Mouse (Mus musculus): ENCODE data around the gene Zbtb16. TPM values are rescaled to one million over a fixed set of nuclear protein-coding genes. Genes with fewer than 3 reads are reported as not detected.

The Zbtb16 gene
- polyA plus RNA-seq, 1 experiment, result not detected

- TF ChIP-seq POLR2A (IDR thresholded peaks at IDR 0.05; ENCODE audit: low read depth, low read length), result no peak
- no peak for TF ChIP-seq CTCF (IDR thresholded peaks at IDR 0.05; ENCODE audit: borderline replicate concordance, insufficient read depth, low read length)
- H3K27ac ChIP-seq (ENCODE audit: insufficient read depth, low read length), result no peak overlapping the region
- H3K4me3 ChIP-seq (ENCODE audit: insufficient read depth, low read length), result no peak overlapping the region
- no peaks in the 10 kb centered on the region; the same call in 1 of the 2 replicates for H3K4me1 ChIP-seq (ENCODE audit: control insufficient read depth, insufficient read depth, low read length)
These were observed 225.0 kb downstream of the Zbtb16 start for GRCm38 (mm10) chr9:48611032-48611431.

- H3K4me3 ChIP-seq (ENCODE audit: insufficient read depth, low read length), result no peak overlapping the region
- no peak overlapping the region for H3K27ac ChIP-seq (ENCODE audit: insufficient read depth, low read length)
- TF ChIP-seq POLR2A (IDR thresholded peaks at IDR 0.05; ENCODE audit: low read depth, low read length), result no peak
- no peak for TF ChIP-seq CTCF (IDR thresholded peaks at IDR 0.05; ENCODE audit: borderline replicate concordance, insufficient read depth, low read length)
- H3K4me1 ChIP-seq (ENCODE audit: control insufficient read depth, insufficient read depth, low read length), result peaks cover 2% of the 10 kb centered on the region
These were observed 226.3 kb downstream of the Zbtb16 start for GRCm38 (mm10) chr9:48609734-48610133.

- TF ChIP-seq POLR2A (IDR thresholded peaks at IDR 0.05; ENCODE audit: low read depth, low read length) (no peak), CTCF (IDR thresholded peaks at IDR 0.05; ENCODE audit: borderline replicate concordance, insufficient read depth, low read length) (no peak)
- no peak overlapping the region for H3K27ac ChIP-seq (ENCODE audit: insufficient read depth, low read length)
- H3K4me1 ChIP-seq (ENCODE audit: control insufficient read depth, insufficient read depth, low read length), result peaks cover 2% of the 10 kb centered on the region
- H3K4me3 ChIP-seq (ENCODE audit: insufficient read depth, low read length), result no peak overlapping the region
These were observed 228.6 kb downstream of the Zbtb16 start for GRCm38 (mm10) chr9:48607417-48607816.

- Histone ChIP-seq H3K27ac (ENCODE audit: insufficient read depth, low read length) (no peak overlapping the region), H3K4me1 (ENCODE audit: control insufficient read depth, insufficient read depth, low read length) (peaks cover 2% of the 10 kb centered on the region), H3K4me3 (ENCODE audit: insufficient read depth, low read length) (no peak overlapping the region)
- TF ChIP-seq POLR2A (IDR thresholded peaks at IDR 0.05; ENCODE audit: low read depth, low read length) (no peak), CTCF (IDR thresholded peaks at IDR 0.05; ENCODE audit: borderline replicate concordance, insufficient read depth, low read length) (no peak)
These were observed 229.9 kb downstream of the Zbtb16 start for GRCm38 (mm10) chr9:48606171-48606570.

GRCm38 (mm10) chr9:48605697-48606096 lies 230.3 kb downstream of the Zbtb16 start:
- peak overlapping the region; percentile 82 for H3K27ac ChIP-seq (ENCODE audit: insufficient read depth, low read length)
- no peak overlapping the region for H3K4me3 ChIP-seq (ENCODE audit: insufficient read depth, low read length)
- no peak for TF ChIP-seq POLR2A (IDR thresholded peaks at IDR 0.05; ENCODE audit: low read depth, low read length)
- no peak for TF ChIP-seq CTCF (IDR thresholded peaks at IDR 0.05; ENCODE audit: borderline replicate concordance, insufficient read depth, low read length)
- peaks cover 2% of the 10 kb centered on the region for H3K4me1 ChIP-seq (ENCODE audit: control insufficient read depth, insufficient read depth, low read length)

GRCm38 (mm10) chr9:48604939-48605598 lies 231.0 kb downstream of the Zbtb16 start, which contains the start of gene Nnmt:
Gene Nnmt, minus strand, starts transcription at chr9:48605153.
- peaks cover 2% of the 10 kb centered on the region for H3K4me1 ChIP-seq (ENCODE audit: control insufficient read depth, insufficient read depth, low read length)
- peak within 1 kb of the TSS; percentile 25 for H3K4me3 ChIP-seq (ENCODE audit: insufficient read depth, low read length)
- peak within 1 kb of the TSS; percentile 82 for H3K27ac ChIP-seq (ENCODE audit: insufficient read depth, low read length)
- TF ChIP-seq POLR2A (IDR thresholded peaks at IDR 0.05; ENCODE audit: low read depth, low read length), result peak; percentile 76
- TF ChIP-seq CTCF (IDR thresholded peaks at IDR 0.05; ENCODE audit: borderline replicate concordance, insufficient read depth, low read length), result no peak

Other genes with a start within 250 kb of the Zbtb16 start
- 37.8 and 48.9 TPM in 2 replicates for gene Nnmt, start 231.1 kb downstream of the Zbtb16 start, polyA plus RNA-seq (2011; ENCODE audit: insufficient read length, low read depth, missing spikeins)
- gene Htr3a, start 74.9 kb upstream of the Zbtb16 start, polyA plus RNA-seq (2011; ENCODE audit: insufficient read length, low read depth, missing spikeins), result not detected in 2 replicates
- not detected in 2 replicates for gene Htr3b, start 128.8 kb upstream of the Zbtb16 start, polyA plus RNA-seq (2011; ENCODE audit: insufficient read length, low read depth, missing spikeins)
- 20.7 and 22.5 TPM in 2 replicates for gene Usp28, start 149.2 kb upstream of the Zbtb16 start, polyA plus RNA-seq (2011; ENCODE audit: insufficient read length, low read depth, missing spikeins)
- gene Zw10, start 219.4 kb upstream of the Zbtb16 start, polyA plus RNA-seq (2011; ENCODE audit: insufficient read length, low read depth, missing spikeins), result 23.4 and 24.0 TPM in 2 replicates
- gene Tmprss5, start 245.0 kb upstream of the Zbtb16 start, polyA plus RNA-seq (2011; ENCODE audit: insufficient read length, low read depth, missing spikeins), result not detected in 2 replicates